Mouse (Mus musculus) adrenal gland, adult 8-10 months (tissue): ENCODE data around the gene Siglec1. TPM values are rescaled to one million over a fixed set of nuclear protein-coding genes. Genes with fewer than 3 reads are reported as not detected.

Experiments
- DNase-seq: peaks from one replicate; pipeline ENCODE4 v3.0.0; 2022
- total RNA-seq, 4 experiments: library from RNA; stranded (reverse); gene quantifications; 2 replicates each; pipeline ENCODE4 v1.2.4; 2022

Gene Siglec1
- total RNA-seq, 4 experiments from 2014 or later = 5.1 to 6.4 (median 6.3) TPM

GRCm38 (mm10) chr2:131097087-131097486, 10.5 kb upstream of the Siglec1 start:
- no peak for DNase-seq

DNA sequence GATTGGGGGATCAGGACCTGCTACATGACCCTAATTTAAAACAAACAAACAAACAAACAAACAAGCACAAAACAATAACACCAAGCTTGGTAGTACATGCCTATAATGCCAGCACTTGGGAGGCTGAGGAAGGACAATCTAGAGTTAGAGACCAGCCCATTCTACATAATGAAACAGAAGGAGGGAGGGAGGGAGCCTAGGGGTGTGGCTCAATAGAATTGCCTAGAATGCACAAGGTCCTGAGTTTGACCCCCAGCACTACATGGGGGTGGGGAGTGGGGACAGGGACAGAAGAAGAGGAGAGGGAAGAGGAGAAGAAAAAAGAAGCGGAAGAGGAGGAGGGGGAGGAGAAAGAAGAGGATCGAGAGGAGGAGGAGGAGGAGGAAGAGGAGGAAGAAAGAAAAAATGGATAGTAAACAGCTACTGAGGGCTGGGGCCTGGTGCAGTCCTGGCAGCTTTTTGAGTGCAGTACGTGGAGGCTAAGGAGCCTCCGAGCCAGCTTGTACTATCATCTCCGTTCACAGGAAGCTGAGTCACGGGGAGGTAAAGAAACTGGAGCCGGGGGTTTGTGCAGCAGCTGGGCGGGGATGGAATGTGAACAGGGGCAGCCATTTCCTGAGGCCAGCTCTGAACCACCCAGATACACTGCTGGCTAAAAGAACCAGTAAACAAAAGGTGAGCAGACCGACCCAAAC, 9.7 kb upstream of the Siglec1 start:
- no peak for DNase-seq

DNA sequence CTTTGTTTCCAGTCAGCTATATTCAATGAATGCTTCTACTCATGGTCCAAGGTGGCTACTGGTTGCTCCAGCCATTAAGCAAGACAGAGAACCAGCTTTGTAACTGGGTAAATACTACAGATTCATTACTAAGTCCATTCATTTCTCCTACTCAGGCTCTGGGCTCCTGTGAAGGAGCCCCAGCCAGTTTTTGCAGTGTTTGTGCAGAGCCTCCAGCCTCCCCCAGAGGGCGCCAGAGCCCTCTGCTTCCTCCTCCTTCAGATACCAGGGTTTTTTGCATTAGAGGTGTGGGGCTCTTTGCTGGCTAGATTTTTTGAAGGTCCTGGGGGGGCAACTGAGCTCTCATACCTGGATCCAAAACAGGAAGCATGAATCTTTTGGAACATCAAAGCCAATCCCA, 8.3 kb upstream of the Siglec1 start:
- DNase-seq = peak; percentile 44

- DNase-seq = no peak
These were observed 7.0 kb upstream of the Siglec1 start for GRCm38 (mm10) chr2:131093577-131093976.

GRCm38 (mm10) chr2:131090852-131091251, 4.3 kb upstream of the Siglec1 start:
- no peak for DNase-seq

- no peak for DNase-seq
These were observed 3.1 kb upstream of the Siglec1 start for GRCm38 (mm10) chr2:131089634-131090033.

GRCm38 (mm10) chr2:131088581-131088980, 2.0 kb upstream of the Siglec1 start:
- DNase-seq = no peak

GRCm38 (mm10) chr2:131084206-131084605, 2.4 kb downstream of the Siglec1 start:
- no peak for DNase-seq

DNA sequence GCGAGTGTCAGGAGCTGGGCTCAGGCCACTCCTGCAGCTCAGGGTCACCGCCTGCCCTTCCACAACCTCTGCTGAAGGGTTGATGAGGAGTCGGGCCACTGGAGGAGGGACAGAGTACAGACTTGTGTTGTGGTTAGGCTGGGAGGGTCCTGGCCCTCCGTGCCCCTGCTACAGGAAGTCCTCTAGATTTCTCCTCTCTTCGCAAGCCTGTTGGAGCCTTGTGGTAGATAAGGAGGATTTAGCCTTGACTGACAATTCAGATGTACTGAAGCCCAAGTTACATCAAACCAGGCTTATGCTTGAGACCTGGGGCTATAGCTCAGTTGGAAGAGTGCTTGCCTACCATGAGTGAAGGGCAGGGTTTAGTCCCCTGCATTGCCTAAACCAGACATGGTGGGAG, 6.1 kb downstream of the Siglec1 start:
- DNase-seq = no peak

DNA sequence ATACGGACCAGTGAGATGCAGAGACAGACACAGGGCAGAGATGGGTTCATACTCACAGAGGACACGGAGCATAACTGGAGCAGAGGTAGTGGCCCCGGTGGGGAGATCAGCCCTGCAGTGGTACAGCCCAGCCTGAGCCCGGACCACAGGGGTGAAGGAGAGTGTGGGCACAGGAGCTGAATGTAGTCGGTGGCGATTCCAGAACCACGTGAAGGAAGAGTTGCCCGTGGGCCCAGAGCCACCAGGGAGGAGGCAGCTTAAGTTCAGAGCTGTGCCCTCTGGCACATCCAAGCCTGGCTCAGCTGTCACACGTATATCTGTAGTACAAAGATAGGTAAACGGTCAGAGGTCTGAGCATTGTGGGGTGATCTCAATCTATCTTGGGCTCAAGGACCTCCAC, 14.0 kb downstream of the Siglec1 start:
- no peak for DNase-seq

DNA sequence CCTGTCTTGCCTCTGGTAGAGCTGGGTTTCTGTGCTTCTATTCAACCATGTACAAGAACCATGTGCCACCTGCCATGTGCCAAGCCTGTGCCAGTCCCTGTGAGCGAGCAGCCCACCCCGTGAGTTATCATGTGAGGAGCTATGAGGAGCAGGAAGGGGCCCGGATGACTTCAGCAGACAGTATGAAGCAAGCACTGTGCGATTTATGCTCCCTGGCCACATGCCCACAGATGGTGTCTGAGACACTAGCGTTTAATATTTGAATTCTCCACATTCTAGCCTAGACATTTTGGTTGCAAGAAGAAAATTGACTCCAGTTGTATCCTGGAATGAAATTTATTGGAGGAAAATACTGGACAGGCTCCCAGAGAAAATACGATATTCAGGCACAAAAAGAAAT, 19.1 kb downstream of the Siglec1 start:
- DNase-seq = no peak

- no peak for DNase-seq
These were observed 20.2 kb downstream of the Siglec1 start for GRCm38 (mm10) chr2:131066342-131066741.

DNA sequence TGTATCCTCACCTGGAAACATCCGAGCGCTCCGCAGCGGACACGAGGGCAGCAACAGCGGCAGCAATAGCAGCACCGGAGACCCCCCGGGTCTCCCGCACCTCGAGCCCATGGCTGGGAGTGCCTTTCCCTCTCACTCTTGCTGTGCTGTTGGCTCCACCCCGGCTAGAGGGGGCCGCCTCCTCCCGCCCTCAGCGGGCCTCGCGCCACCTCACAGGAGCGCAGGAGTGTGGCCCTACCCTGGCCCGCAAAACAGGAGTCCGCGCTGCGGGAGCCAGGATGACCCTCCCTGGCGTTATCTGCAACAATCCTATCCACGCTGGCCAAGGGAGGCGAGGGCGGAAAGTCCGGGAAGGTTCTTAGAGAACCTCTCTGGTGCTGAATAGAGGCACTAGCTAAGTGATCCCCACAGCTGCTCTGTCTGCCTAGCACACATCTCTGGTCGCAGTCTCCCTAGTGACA, 23.1 kb downstream of the Siglec1 start, which contains the start of gene Adam33:
Gene Adam33 (minus strand): TSS at position 411 of the 461 bp plus-strand sequence.
- no peak for DNase-seq

DNA sequence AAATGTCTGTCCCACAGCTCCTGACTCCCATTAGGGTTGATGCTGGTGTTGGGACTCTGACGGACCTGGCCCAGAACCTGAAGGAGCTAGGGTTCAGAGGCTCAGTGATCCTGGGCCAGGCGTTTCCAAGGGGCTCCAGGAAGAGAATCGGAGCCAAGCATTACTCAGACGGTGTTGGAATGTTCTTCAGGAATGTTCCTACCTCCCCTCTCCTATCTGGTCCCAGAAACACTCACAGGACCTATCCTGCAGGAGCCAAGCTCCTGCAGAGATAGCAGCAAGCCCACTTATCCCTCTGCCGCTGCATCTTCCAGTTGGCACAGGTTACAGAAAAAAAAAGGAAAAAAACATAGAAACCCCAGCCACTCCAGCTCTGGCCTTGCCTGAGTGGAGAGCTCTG, 25.0 kb downstream of the Siglec1 start:
- DNase-seq = no peak

GRCm38 (mm10) chr2:131060784-131061183, 25.8 kb downstream of the Siglec1 start:
- no peak for DNase-seq

DNA sequence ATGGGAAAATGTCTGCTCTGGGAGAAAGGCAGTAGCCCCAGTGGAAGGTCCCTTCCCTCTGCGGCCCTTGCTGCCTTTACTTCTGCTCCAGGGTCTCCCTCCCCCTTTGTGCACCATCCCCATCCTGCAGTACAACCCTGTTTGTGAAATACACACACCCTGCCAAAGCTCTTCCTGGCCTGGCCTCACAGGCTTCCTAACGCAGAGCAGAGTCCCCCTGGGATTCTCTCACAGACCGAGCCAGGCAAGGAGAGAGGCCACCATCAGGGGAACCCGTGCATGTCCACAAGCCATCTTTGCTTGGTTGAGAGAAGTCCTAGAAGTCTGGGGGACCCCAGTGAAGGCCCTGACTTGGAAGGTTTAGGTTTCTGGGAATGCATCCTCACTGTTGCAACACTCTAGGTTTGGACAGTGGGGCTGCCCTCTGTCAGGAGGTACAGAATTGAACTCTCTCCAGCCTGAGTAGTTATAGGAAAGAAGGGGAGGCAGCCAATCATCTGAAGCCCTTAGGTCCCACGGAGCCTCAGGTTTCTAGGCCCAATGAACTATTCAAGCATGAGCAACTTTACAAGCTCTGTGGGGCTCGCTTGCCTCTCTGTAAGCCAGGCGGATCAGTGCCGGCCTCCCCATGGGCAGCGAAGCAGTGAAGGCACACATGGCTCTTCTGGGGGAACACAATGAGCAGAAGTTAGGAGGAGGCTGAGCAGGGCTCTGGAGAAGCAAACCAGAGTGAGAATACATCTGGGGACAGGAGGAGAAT, 26.6 kb downstream of the Siglec1 start:
- DNase-seq = no peak

DNA sequence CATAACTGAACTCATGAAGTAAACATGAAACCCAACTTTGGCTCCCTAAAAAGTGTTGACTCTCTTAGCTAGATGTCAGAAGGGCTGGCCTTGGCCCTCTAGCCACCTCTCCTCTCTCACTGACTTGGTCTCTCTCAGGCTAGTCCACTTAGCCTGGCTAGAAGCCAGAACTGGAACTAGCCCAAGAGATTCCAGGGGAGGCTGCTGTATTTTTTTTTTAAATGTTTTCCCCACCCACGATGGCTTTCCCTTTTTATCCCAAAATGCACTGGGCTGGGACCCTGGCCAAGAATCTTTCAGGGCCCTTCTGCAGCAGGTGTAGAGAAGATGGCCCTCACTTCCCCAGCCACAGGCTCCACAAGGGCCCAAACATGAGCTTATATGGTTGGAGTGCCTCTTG, 27.2 kb downstream of the Siglec1 start:
- peak; percentile 43 for DNase-seq

DNA sequence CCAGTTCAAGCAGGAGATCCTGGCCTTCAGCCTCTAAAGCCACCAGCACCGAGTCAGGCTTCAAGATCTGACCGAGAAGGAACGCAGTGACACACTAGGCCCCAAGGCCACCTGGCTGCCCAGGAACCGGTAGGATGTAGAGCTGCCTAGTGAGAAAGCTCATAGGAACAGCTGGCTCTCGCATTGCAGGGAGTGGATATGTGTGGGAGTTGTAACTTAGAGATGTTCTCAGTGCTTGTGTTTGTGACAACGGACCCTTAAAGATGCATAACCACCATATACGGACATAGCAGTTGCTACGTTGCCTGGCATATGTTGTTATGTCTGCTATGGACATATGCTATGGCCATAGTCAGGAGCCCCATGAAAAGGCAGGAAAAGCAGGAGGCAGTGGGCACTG, 27.9 kb downstream of the Siglec1 start:
- DNase-seq = no peak

DNA sequence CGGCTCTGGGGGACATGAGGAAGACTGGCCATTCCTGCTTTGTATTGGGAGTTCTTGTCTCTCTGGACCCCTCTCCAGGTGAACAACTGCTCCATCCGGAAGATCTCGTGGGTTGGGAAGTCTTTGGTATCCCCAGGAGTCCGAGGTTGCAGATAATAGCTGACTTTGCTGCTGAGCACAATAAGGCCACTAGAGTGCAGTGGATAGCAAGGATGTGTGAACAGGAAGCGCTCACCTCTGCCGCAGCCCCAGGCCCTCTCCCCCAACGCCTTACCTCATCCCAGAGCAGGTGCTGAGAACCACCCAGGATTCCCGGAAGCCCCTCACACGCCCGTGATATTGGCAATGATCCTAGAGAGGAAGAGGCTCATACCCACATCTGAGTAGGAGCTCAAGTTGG, 30.4 kb downstream of the Siglec1 start:
- DNase-seq = no peak

DNA sequence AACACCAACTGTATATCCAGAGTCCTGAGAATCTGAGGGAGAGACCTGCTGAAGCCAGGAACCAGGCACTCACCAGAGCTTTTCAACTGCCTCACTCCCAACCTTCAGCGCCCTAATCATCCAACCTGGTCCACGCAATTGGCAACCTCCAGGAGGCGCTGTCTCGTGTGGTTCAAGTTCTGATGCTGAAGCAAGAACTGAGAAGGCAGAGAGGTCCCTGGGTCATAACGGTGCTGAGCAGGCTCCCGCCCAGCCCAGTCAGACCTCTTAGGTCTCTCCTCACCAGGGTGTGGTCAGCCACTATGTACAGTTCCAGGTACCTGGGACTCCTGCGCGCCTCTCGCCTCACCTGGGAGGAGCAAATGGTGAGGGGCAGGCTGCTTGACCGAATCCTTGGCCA, 30.9 kb downstream of the Siglec1 start:
- no peak for DNase-seq

DNA sequence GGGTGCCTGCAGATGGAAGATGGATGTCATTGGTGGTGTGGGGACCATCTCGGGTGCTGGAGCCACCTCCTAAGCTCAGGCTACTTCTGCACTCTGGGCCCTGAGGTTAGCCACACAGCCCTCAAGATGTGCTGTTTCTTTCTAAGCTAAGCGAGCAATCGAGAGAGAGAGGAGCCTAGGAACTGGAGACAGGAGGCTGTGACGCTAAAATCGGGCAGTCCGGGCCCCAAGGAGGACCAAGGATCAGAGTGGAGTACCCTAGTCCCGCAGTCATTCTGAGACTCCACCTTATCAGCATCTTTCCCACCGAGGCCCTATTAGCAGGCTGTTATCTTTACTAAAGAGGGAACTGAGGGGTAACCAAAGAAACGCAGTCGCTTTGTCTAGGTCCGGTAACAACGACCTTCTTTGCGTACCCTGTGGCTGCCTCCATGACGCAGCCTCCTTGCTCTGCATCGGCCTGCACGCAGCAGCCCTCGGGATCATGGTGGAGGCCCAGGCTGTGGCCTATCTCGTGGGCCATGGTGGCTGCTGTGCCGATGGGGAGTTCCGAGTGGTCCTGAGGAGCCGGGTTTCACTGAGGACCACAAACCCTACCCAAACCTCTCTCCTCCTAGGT, 31.8 kb downstream of the Siglec1 start:
- no peak for DNase-seq

DNA sequence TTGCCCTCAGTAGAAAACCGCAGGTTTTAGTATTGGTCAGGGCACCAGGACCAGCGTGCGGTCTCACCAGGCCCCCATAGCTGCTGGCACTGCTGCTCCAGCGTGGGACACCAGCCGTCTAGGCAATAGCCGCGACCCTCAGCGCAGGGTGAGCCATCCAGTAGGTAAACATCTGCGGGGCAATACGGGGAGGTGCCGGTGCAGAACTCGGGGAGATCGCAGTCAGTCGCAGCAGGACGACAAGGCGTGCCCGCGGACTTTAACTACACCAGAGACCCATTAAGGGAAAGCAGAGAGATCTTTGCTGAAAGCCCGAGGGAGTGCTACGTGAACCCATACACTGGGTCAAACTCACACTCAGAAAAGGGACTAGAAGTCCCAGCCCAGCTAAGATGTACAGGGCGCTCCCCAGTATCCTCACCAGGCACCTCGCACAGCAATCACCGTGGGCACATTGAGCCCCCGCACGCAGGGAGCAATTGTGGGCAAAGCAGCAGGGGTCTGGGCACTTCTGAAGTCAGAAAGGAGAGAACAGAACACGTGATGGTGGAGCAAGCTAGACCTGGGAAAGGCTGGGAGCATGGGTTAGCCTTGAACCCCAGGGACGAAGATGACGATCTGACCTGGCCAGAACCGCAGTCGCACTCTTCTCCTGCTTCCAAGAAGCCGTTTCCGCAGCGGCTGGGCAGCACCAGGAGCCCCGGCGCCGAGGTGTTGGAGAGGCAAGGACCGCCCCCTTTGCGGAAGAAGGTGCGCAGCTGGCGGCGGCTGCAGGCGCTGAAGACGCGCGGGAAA, 32.5 kb downstream of the Siglec1 start:
- DNase-seq = no peak
